Mouse (Mus musculus): ENCODE results near the gene Cfap157.
A peak's percentile ranks its signal among the peaks of the same experiment; 100 is the strongest.

The Cfap157 gene

GRCm38 (mm10) chr2:32781710-32782109 lies 2.5 kb downstream of the Cfap157 start:
- DNase-seq (ENCODE audit: low spot score in 2 of 2) = no peak

GRCm38 (mm10) chr2:32779714-32780113 lies 4.5 kb downstream of the Cfap157 start:
- no peak for DNase-seq (ENCODE audit: low spot score in 2 of 2)

GRCm38 (mm10) chr2:32779131-32779530 lies 5.1 kb downstream of the Cfap157 start:
- DNase-seq (ENCODE audit: low spot score in 2 of 2) = peak; percentile 55 to 65

- no peak for DNase-seq (ENCODE audit: low spot score in 2 of 2)
Observed at GRCm38 (mm10) chr2:32778081-32778480, 6.1 kb downstream of the Cfap157 start.

GRCm38 (mm10) chr2:32776192-32776591 lies 8.0 kb downstream of the Cfap157 start:
- no peak for DNase-seq (ENCODE audit: low spot score in 2 of 2)

GRCm38 (mm10) chr2:32775359-32776074 lies 8.7 kb downstream of the Cfap157 start, which contains the start of the genes Ttc16 and Ptrh1:
Ttc16 (minus strand) TSS chr2:32775633.
Ptrh1 (plus strand) TSS chr2:32775786.
- peak; percentile 97 to 99 for DNase-seq (ENCODE audit: low spot score in 2 of 2)

- DNase-seq (ENCODE audit: low spot score in 2 of 2) = no peak
Observed at GRCm38 (mm10) chr2:32772626-32773279, 11.5 kb downstream of the Cfap157 start.

GRCm38 (mm10) chr2:32771886-32772285 lies 12.3 kb downstream of the Cfap157 start:
- no peak for DNase-seq (ENCODE audit: low spot score in 2 of 2)

- no peak for DNase-seq (ENCODE audit: low spot score in 2 of 2)
Observed at GRCm38 (mm10) chr2:32769327-32770085, 14.7 kb downstream of the Cfap157 start.

GRCm38 (mm10) chr2:32768661-32769285 lies 15.5 kb downstream of the Cfap157 start:
- no peak for DNase-seq (ENCODE audit: low spot score in 2 of 2)

- DNase-seq (ENCODE audit: low spot score in 2 of 2) = no peak
Observed at GRCm38 (mm10) chr2:32767241-32767640, 17.0 kb downstream of the Cfap157 start.

- no peak for DNase-seq (ENCODE audit: low spot score in 2 of 2)
Observed at GRCm38 (mm10) chr2:32763353-32763752, 20.9 kb downstream of the Cfap157 start.

- no peak for DNase-seq (ENCODE audit: low spot score in 2 of 2)
Observed at GRCm38 (mm10) chr2:32761859-32762258, 22.4 kb downstream of the Cfap157 start.

- no peak for DNase-seq (ENCODE audit: low spot score in 2 of 2)
Observed at GRCm38 (mm10) chr2:32761361-32761760, 22.9 kb downstream of the Cfap157 start.

GRCm38 (mm10) chr2:32759001-32759400 lies 25.2 kb downstream of the Cfap157 start:
- DNase-seq (ENCODE audit: low spot score in 2 of 2) = no peak

- DNase-seq (ENCODE audit: low spot score in 2 of 2) = no peak
Observed at GRCm38 (mm10) chr2:32758503-32758902, 25.7 kb downstream of the Cfap157 start.

GRCm38 (mm10) chr2:32757056-32757845 lies 27.0 kb downstream of the Cfap157 start, which contains the start of gene Tor2a:
Tor2a (plus strand) TSS chr2:32757234.
- peak; percentile 97 to 98 for DNase-seq (ENCODE audit: low spot score in 2 of 2)

GRCm38 (mm10) chr2:32756674-32757055 lies 27.6 kb downstream of the Cfap157 start:
- DNase-seq (ENCODE audit: low spot score in 2 of 2) = no peak

GRCm38 (mm10) chr2:32752181-32752580 lies 32.0 kb downstream of the Cfap157 start:
- no peak for DNase-seq (ENCODE audit: low spot score in 2 of 2)

GRCm38 (mm10) chr2:32751665-32752033 lies 32.6 kb downstream of the Cfap157 start:
- no peak for DNase-seq (ENCODE audit: low spot score in 2 of 2)

All from right cerebral cortex, adult 2 months (tissue).